Mouse (Mus musculus): ENCODE data around the gene Caly. TPM values are rescaled to one million over a fixed set of nuclear protein-coding genes. Genes with fewer than 3 reads are reported as not detected.

The Caly gene
- polyA plus RNA-seq (2012; rRNA removed), result 0.20 and 0.27 TPM in 2 replicates

GRCm38 (mm10) chr7:140082242-140082678 lies at the start of gene Caly:
Gene Caly, minus strand, starts transcription at chr7:140082548.
- no peaks in the 10 kb centered on the region for H3K4me1 ChIP-seq (ENCODE audit: control insufficient read depth, insufficient read depth, low read length)
- 9% methylated on average over 18 of the region's 18 CpGs for WGBS
- no peak within 1 kb of the TSS for H3K4me3 ChIP-seq (replicated peaks; ENCODE audit: extremely low read depth, low read depth, low read length)
- no peak for DNase-seq
- TF ChIP-seq POLR2A (IDR thresholded peaks at IDR 0.05; ENCODE audit: borderline replicate concordance, extremely low read depth, low read depth, low read length), result no peak
- no peak for TF ChIP-seq CTCF (IDR thresholded peaks at IDR 0.05; ENCODE audit: insufficient read depth, low read length)

- H3K4me1 ChIP-seq (ENCODE audit: control insufficient read depth, insufficient read depth, low read length), result peaks cover 4% of the 10 kb centered on the region
- WGBS, result 63% methylated on average over 2 of the region's 2 CpGs
- DNase-seq, result no peak
- no peak overlapping the region for H3K4me3 ChIP-seq (replicated peaks; ENCODE audit: extremely low read depth, low read depth, low read length)
- TF ChIP-seq POLR2A (IDR thresholded peaks at IDR 0.05; ENCODE audit: borderline replicate concordance, extremely low read depth, low read depth, low read length) (no peak), CTCF (IDR thresholded peaks at IDR 0.05; ENCODE audit: insufficient read depth, low read length) (no peak)
Measured at GRCm38 (mm10) chr7:140127911-140128310, 45.6 kb upstream of the Caly start.

- no peak for DNase-seq
- 68% methylated on average over 3 of the region's 3 CpGs for WGBS
- TF ChIP-seq POLR2A (IDR thresholded peaks at IDR 0.05; ENCODE audit: borderline replicate concordance, extremely low read depth, low read depth, low read length) (no peak), CTCF (IDR thresholded peaks at IDR 0.05; ENCODE audit: insufficient read depth, low read length) (no peak)
- H3K4me1 ChIP-seq (ENCODE audit: control insufficient read depth, insufficient read depth, low read length), result peaks cover 4% of the 10 kb centered on the region
- H3K4me3 ChIP-seq (replicated peaks; ENCODE audit: extremely low read depth, low read depth, low read length), result no peak overlapping the region
Measured at GRCm38 (mm10) chr7:140126934-140127333, 44.6 kb upstream of the Caly start.

- H3K4me1 ChIP-seq (ENCODE audit: control insufficient read depth, insufficient read depth, low read length), result peaks cover 4% of the 10 kb centered on the region
- 8% methylated on average over 5 of the region's 5 CpGs for WGBS
- TF ChIP-seq POLR2A (IDR thresholded peaks at IDR 0.05; ENCODE audit: borderline replicate concordance, extremely low read depth, low read depth, low read length), result no peak
- no peak for TF ChIP-seq CTCF (IDR thresholded peaks at IDR 0.05; ENCODE audit: insufficient read depth, low read length)
- H3K4me3 ChIP-seq (replicated peaks; ENCODE audit: extremely low read depth, low read depth, low read length), result peak overlapping the region; percentile 70
- DNase-seq, result no peak
Measured at GRCm38 (mm10) chr7:140126022-140126350, 43.6 kb upstream of the Caly start.

GRCm38 (mm10) chr7:140125278-140126021 lies 43.1 kb upstream of the Caly start:
- TF ChIP-seq POLR2A (IDR thresholded peaks at IDR 0.05; ENCODE audit: borderline replicate concordance, extremely low read depth, low read depth, low read length), result peak; percentile 36; the same call in 1 of the 2 replicates
- no peak for TF ChIP-seq CTCF (IDR thresholded peaks at IDR 0.05; ENCODE audit: insufficient read depth, low read length)
- DNase-seq, result peak; percentile 91
- Histone ChIP-seq H3K4me3 (replicated peaks; ENCODE audit: extremely low read depth, low read depth, low read length) (peak overlapping the region; percentile 70), H3K4me1 (ENCODE audit: control insufficient read depth, insufficient read depth, low read length) (peaks cover 4% of the 10 kb centered on the region)
- under 1% methylated on average over 40 of the region's 40 CpGs for WGBS

GRCm38 (mm10) chr7:140124382-140124781 lies 42.0 kb upstream of the Caly start:
- no peak for DNase-seq
- WGBS, result 82% methylated on average over 1 of the region's 1 CpGs
- TF ChIP-seq POLR2A (IDR thresholded peaks at IDR 0.05; ENCODE audit: borderline replicate concordance, extremely low read depth, low read depth, low read length), result no peak
- TF ChIP-seq CTCF (IDR thresholded peaks at IDR 0.05; ENCODE audit: insufficient read depth, low read length), result no peak
- Histone ChIP-seq H3K4me3 (replicated peaks; ENCODE audit: extremely low read depth, low read depth, low read length) (no peak overlapping the region), H3K4me1 (ENCODE audit: control insufficient read depth, insufficient read depth, low read length) (peaks cover 4% of the 10 kb centered on the region)

- DNase-seq, result no peak
- WGBS, result 29% methylated on average over 4 of the region's 4 CpGs
- Histone ChIP-seq H3K4me3 (replicated peaks; ENCODE audit: extremely low read depth, low read depth, low read length) (no peak overlapping the region), H3K4me1 (ENCODE audit: control insufficient read depth, insufficient read depth, low read length) (peaks cover 4% of the 10 kb centered on the region)
- TF ChIP-seq POLR2A (IDR thresholded peaks at IDR 0.05; ENCODE audit: borderline replicate concordance, extremely low read depth, low read depth, low read length) (no peak), CTCF (IDR thresholded peaks at IDR 0.05; ENCODE audit: insufficient read depth, low read length) (no peak)
Measured at GRCm38 (mm10) chr7:140122765-140123164, 40.4 kb upstream of the Caly start.

GRCm38 (mm10) chr7:140121338-140121910 lies 39.1 kb upstream of the Caly start:
- 65% methylated on average over 13 of the region's 13 CpGs for whole genome bisulfite sequencing
- no peak for DNase-seq

GRCm38 (mm10) chr7:140120484-140120883 lies 38.1 kb upstream of the Caly start:
- H3K4me3 ChIP-seq (replicated peaks; ENCODE audit: extremely low read depth, low read depth, low read length), result no peak overlapping the region
- TF ChIP-seq CTCF (IDR thresholded peaks at IDR 0.05; ENCODE audit: insufficient read depth, low read length) (no peak), POLR2A (IDR thresholded peaks at IDR 0.05; ENCODE audit: borderline replicate concordance, extremely low read depth, low read depth, low read length) (no peak)
- DNase-seq, result no peak
- WGBS, result 86% methylated on average over 2 of the region's 2 CpGs
- H3K4me1 ChIP-seq (ENCODE audit: control insufficient read depth, insufficient read depth, low read length), result no peaks in the 10 kb centered on the region

More at GRCm38 (mm10) chr7:140121338-140121910, 39.1 kb upstream of the Caly start:
- Histone ChIP-seq H3K4me1 (ENCODE audit: control insufficient read depth, insufficient read depth, low read length) (no peaks in the 10 kb centered on the region; the same call in 1 of the 2 replicates), H3K4me3 (replicated peaks; ENCODE audit: extremely low read depth, low read depth, low read length) (no peak overlapping the region)
- no peak for TF ChIP-seq POLR2A (IDR thresholded peaks at IDR 0.05; ENCODE audit: borderline replicate concordance, extremely low read depth, low read depth, low read length)
- no peak for TF ChIP-seq CTCF (IDR thresholded peaks at IDR 0.05; ENCODE audit: insufficient read depth, low read length)

All from lung, adult 2 months (tissue).